Mouse (Mus musculus): ENCODE measurements around the gene Cry1. TPM values are rescaled to one million over a fixed set of nuclear protein-coding genes. Genes with fewer than 3 reads are reported as not detected.

The Cry1 gene
- total and polyA plus RNA-seq, 3 experiments = 2.2 to 12.9 (median 8.5) TPM

GRCm38 (mm10) chr10:85136573-85136972 is 48.3 kb downstream of the Cry1 start:
- 91% methylated on average over 6 of the region's 6 CpGs for WGBS
- TF ChIP-seq EP300 (IDR thresholded peaks at IDR 0.05; ENCODE audit: insufficient read depth, low read depth, low read length) = no peak
- TF ChIP-seq CTCF (IDR thresholded peaks at IDR 0.05) = no peak
- Histone ChIP-seq H3K4me3 (no peak overlapping the region), H3K4me1 (ENCODE audit: control insufficient read depth, insufficient read depth, low read length) (no peaks in the 10 kb centered on the region), H3K79me2 (replicated peaks; ENCODE audit: control insufficient read depth, insufficient read depth, low read length) (no peaks in the 10 kb centered on the region), H3K27me3 (ENCODE audit: control insufficient read depth, insufficient read depth, low read length) (no peaks in the 10 kb centered on the region), H3K9ac (ENCODE audit: low read depth, low read length) (no peak overlapping the region), H3K36me3 (ENCODE audit: control insufficient read depth, insufficient read depth, low read length) (no peaks in the 10 kb centered on the region), H3K27ac (no peak overlapping the region)
- DNase-seq = no peak
- intact Hi-C loops (cut with DNase I) = no loop called here

GRCm38 (mm10) chr10:85128453-85128852 is 56.4 kb downstream of the Cry1 start:
- no peaks in the 10 kb centered on the region for H3K36me3 ChIP-seq (ENCODE audit: control insufficient read depth, insufficient read depth, low read length)
- WGBS = 17% methylated on average over 7 of the region's 7 CpGs
- no peaks in the 10 kb centered on the region for H3K27me3 ChIP-seq (ENCODE audit: control insufficient read depth, insufficient read depth, low read length)
- intact Hi-C loops (cut with DNase I) = loop anchor here (10.0 kb wide), 1 partner anchor 474 kb away; no protein-coding TSS in a partner anchor
- peaks cover 2% of the 10 kb centered on the region for H3K4me1 ChIP-seq (ENCODE audit: control insufficient read depth, insufficient read depth, low read length)
- DNase-seq = peak in 1 of 2 experiments; percentile 27
- no peak for TF ChIP-seq CTCF (IDR thresholded peaks at IDR 0.05)
- TF ChIP-seq EP300 (IDR thresholded peaks at IDR 0.05; ENCODE audit: insufficient read depth, low read depth, low read length) = no peak
- TF ChIP-seq POLR2A (IDR thresholded peaks at IDR 0.05; ENCODE audit: insufficient read depth, low read depth, low read length) = no peak
- H3K9ac ChIP-seq (ENCODE audit: low read depth, low read length) = no peak overlapping the region
- peak overlapping the region; percentile 60; the same call in 1 of the 2 replicates for H3K4me3 ChIP-seq
- no peaks in the 10 kb centered on the region for H3K79me2 ChIP-seq (replicated peaks; ENCODE audit: control insufficient read depth, insufficient read depth, low read length)
- H3K27ac ChIP-seq = peak overlapping the region; percentile 21; the same call in 1 of the 2 replicates

- 5% methylated on average over 20 of the region's 20 CpGs for WGBS
- DNase-seq = peak; percentile 86 to 94
- Histone ChIP-seq H3K4me1 (ENCODE audit: control insufficient read depth, insufficient read depth, low read length) (peaks cover 2% of the 10 kb centered on the region), H3K79me2 (replicated peaks; ENCODE audit: control insufficient read depth, insufficient read depth, low read length) (no peaks in the 10 kb centered on the region), H3K4me3 (peak within 1 kb of the TSS; percentile 60), H3K27me3 (ENCODE audit: control insufficient read depth, insufficient read depth, low read length) (no peaks in the 10 kb centered on the region), H3K9ac (ENCODE audit: low read depth, low read length) (peak within 1 kb of the TSS; percentile 67), H3K27ac (peak within 1 kb of the TSS; percentile 86), H3K36me3 (ENCODE audit: control insufficient read depth, insufficient read depth, low read length) (no peaks in the 10 kb centered on the region)
- intact Hi-C loops (cut with DNase I) = loop anchor here (10.0 kb wide), 1 partner anchor 473 kb away; no protein-coding TSS in a partner anchor
- peak; percentile 57 for TF ChIP-seq CTCF (IDR thresholded peaks at IDR 0.05)
- TF ChIP-seq EP300 (IDR thresholded peaks at IDR 0.05; ENCODE audit: insufficient read depth, low read depth, low read length) = no peak
- TF ChIP-seq POLR2A (IDR thresholded peaks at IDR 0.05; ENCODE audit: insufficient read depth, low read depth, low read length) = peak; percentile 48; the same call in 1 of the 2 replicates
Measured at GRCm38 (mm10) chr10:85127395-85128287, 57.2 kb downstream of the Cry1 start, which contains the start of gene Mterf2. Gene Mterf2 (minus strand): TSS chr10:85128027.

GRCm38 (mm10) chr10:85125184-85125583 is 59.7 kb downstream of the Cry1 start:
- no peak for TF ChIP-seq EP300 (IDR thresholded peaks at IDR 0.05; ENCODE audit: insufficient read depth, low read depth, low read length)
- TF ChIP-seq POLR2A (IDR thresholded peaks at IDR 0.05; ENCODE audit: insufficient read depth, low read depth, low read length) = no peak
- TF ChIP-seq CTCF (IDR thresholded peaks at IDR 0.05) = no peak
- 80% methylated on average over 13 of the region's 13 CpGs for WGBS
- Histone ChIP-seq H3K36me3 (ENCODE audit: control insufficient read depth, insufficient read depth, low read length) (no peaks in the 10 kb centered on the region; the same call in 1 of the 2 replicates), H3K4me3 (no peak overlapping the region), H3K27me3 (ENCODE audit: control insufficient read depth, insufficient read depth, low read length) (no peaks in the 10 kb centered on the region), H3K9ac (ENCODE audit: low read depth, low read length) (no peak overlapping the region), H3K4me1 (ENCODE audit: control insufficient read depth, insufficient read depth, low read length) (peaks cover 2% of the 10 kb centered on the region), H3K79me2 (replicated peaks; ENCODE audit: control insufficient read depth, insufficient read depth, low read length) (no peaks in the 10 kb centered on the region; the same call in 1 of the 2 replicates), H3K27ac (no peak overlapping the region)
- intact Hi-C loops (cut with DNase I) = loop anchor here (10.0 kb wide), 1 partner anchor 470 kb away; no protein-coding TSS in a partner anchor
- no peak for DNase-seq

- Histone ChIP-seq H3K9ac (ENCODE audit: low read depth, low read length) (no peak overlapping the region), H3K27ac (no peak overlapping the region), H3K36me3 (ENCODE audit: control insufficient read depth, insufficient read depth, low read length) (peaks cover 4% of the 10 kb centered on the region; the same call in 1 of the 2 replicates), H3K27me3 (ENCODE audit: control insufficient read depth, insufficient read depth, low read length) (no peaks in the 10 kb centered on the region), H3K79me2 (replicated peaks; ENCODE audit: control insufficient read depth, insufficient read depth, low read length) (no peaks in the 10 kb centered on the region), H3K4me1 (ENCODE audit: control insufficient read depth, insufficient read depth, low read length) (no peaks in the 10 kb centered on the region), H3K4me3 (no peak overlapping the region)
- 77% methylated on average over 4 of the region's 4 CpGs for WGBS
- DNase-seq = no peak
- no peak for TF ChIP-seq POLR2A (IDR thresholded peaks at IDR 0.05; ENCODE audit: insufficient read depth, low read depth, low read length)
- no peak for TF ChIP-seq EP300 (IDR thresholded peaks at IDR 0.05; ENCODE audit: insufficient read depth, low read depth, low read length)
- TF ChIP-seq CTCF (IDR thresholded peaks at IDR 0.05) = no peak
- intact Hi-C loops (cut with DNase I) = no loop called here
Measured at GRCm38 (mm10) chr10:85114409-85114808, 70.5 kb downstream of the Cry1 start.

Data from heart, adult 2 months (tissue).